Mouse (Mus musculus): ENCODE results near the gene AI467606.

DNA sequence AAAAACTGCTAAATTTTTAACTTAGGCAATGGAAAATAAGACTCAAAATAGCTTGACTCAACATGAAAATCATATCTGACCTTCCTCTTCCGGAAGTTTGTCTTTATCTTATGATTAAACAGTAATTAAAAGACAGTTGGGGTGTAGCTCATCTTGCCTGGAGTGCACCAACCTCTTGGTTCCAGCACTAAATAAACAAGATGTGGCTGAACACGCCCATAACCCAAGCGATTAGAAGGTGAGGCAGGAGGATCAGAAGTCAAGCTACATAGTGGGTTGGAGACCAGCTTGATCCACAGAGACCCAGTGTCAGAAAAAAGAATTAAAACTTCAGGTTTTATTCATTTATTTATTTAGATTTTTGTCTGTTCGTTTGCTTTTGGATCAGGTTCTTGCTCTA lies 7.5 kb upstream of the AI467606 start:
- TF ChIP-seq POLR2A (IDR thresholded peaks at IDR 0.05; ENCODE audit: extremely low read depth, insufficient read depth, low read length) (no peak), CTCF (IDR thresholded peaks at IDR 0.05; ENCODE audit: extremely low read depth, insufficient read depth, low read length) (no peak)

All from cortical plate, adult 2 months (tissue).